Mouse (Mus musculus) megakaryocyte, embryonic 14.5 days (primary cell): ENCODE results near the gene Ykt6.

Experiments used
- FLI1 ChIP-seq: IDR thresholded peaks from 2 replicates; pipeline ENCODE4 v1.6.1; 2012; ENCODE audit warnings: low read length, inconsistent platforms, mixed read lengths
- GATA1 ChIP-seq: IDR thresholded peaks from 3 replicates; pipeline ENCODE4 v1.6.1; 2012; ENCODE audit warnings: mixed read lengths, low read length, inconsistent platforms, borderline replicate concordance

DNA sequence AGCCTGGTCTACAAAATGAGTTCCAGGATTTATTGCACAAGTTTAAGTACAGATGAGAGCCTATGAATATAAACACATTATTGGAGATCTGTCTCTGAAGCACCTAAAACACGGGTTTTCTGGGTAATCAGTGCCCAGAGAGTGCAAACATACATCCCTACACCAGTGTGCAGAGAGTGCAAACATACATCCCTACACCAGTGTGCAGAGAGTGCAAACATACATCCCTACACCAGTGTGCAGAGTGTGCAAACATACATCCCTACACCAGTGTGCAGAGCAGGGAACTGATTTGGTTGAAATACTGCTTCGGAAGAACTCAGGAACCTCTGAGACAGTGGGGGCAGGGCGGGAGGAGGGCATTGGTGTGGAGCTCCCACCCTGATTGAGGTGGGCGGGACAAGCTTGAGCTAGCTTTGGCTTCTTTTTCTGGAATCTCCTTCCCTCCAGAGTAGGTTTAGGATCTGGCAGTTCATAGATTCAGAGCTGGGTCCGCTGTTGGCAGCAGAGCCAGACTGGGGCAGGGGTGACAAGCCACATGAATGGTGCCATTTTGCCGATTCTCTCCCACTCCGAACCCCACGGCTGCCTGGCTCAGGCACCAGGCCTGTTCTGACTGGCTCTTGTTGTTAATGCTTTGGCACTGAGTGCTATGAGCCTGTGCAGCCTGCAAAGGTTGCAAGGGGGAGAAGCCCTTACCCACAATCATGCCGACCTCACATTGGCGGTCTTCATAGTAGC, 49.5 kb upstream of the Ykt6 start:
- TF ChIP-seq GATA1 (no peak), FLI1 (no peak)
